Mouse (Mus musculus) megakaryocyte, embryonic 14.5 days (primary cell): ENCODE data around the gene Ccdc182. TPM values are rescaled to one million over a fixed set of nuclear protein-coding genes. Genes with fewer than 3 reads are reported as not detected.

Experiments
- H3K27me3 ChIP-seq: replicated peaks from 2 replicates; pipeline ENCODE3; 2012; ENCODE audit warnings: inconsistent platforms
- H3K36me3 ChIP-seq: replicated peaks from 2 replicates; pipeline ENCODE3; 2012; ENCODE audit warnings: low read length, inconsistent platforms, mixed read lengths
- H3K4me1 ChIP-seq: 2 replicates; pipeline ENCODE4 v1.6.1; 2012; ENCODE audit warnings: inconsistent platforms
- H3K4me3 ChIP-seq: replicated peaks from 2 replicates; pipeline ENCODE3; 2012; ENCODE audit warnings: moderate library complexity, mild to moderate bottlenecking, inconsistent platforms
- H3K9me3 ChIP-seq: 2 replicates; pipeline ENCODE4 v1.6.1; 2012; ENCODE audit warnings: inconsistent platforms
- FLI1 ChIP-seq: IDR thresholded peaks from 2 replicates; pipeline ENCODE4 v1.6.1; 2012; ENCODE audit warnings: low read length, inconsistent platforms, mixed read lengths
- GATA1 ChIP-seq: IDR thresholded peaks from 3 replicates; pipeline ENCODE4 v1.6.1; 2012; ENCODE audit warnings: mixed read lengths, low read length, inconsistent platforms, borderline replicate concordance
- polyA plus RNA-seq: library from polyadenylated mRNA; stranded (reverse); fragments of >175 nt; gene quantifications from 2 replicates; pipeline ENCODE4 v1.2.3, GENCODE M21; 2012; ENCODE audit warnings: low replicate concordance; ENCODE audit not compliant: insufficient read depth

The Ccdc182 gene
- polyA plus RNA-seq, 1 experiment = not detected

DNA sequence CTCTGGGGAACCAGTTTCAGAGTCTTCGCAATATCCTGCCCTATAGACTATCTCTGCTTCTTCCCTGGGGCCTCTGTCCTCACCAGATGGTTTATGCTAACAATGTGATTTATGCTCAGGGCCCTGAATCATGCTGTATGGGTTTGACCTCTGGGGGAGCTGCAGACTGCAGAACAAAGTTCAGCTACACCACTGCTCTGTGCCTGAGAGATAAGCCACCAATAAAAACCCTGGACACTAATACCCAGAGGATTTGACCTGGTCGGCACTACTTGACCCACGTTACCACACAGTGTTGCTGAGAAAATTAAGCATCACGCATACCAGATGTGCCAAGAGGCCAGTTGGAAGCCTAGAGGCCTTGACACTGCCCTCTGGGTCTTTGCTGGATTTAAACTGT, 3.7 kb downstream of the Ccdc182 start:
- H3K4me3 ChIP-seq = no peak overlapping the region
- H3K9me3 ChIP-seq = peaks cover 4% of the 10 kb centered on the region; the same call in 1 of the 2 replicates
- H3K36me3 ChIP-seq = no peaks in the 10 kb centered on the region
- H3K27me3 ChIP-seq = peaks cover 63% of the 10 kb centered on the region
- H3K4me1 ChIP-seq = peaks cover 25% of the 10 kb centered on the region
- TF ChIP-seq FLI1 (no peak), GATA1 (no peak)

DNA sequence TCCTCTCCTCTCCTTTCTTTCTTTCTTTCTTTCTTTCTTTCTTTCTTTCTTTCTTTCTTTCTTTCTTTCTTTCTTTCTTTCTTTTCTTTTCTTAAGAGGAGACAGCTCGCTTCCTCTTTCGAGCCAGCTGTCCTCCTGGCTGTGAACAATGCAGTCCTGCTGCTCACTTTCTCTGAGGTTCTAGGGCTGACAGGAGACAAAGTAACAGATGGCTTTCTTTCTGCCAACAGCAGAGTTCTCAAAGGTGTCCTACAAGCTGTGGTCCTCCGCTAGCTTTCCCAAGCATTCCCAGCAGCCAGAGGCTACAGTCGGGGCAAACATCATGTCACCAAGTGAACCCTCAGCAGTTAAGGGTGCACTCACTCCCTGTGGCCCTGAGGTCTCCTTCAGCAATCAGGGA, 5.5 kb downstream of the Ccdc182 start:
- peaks cover under 1% of the 10 kb centered on the region; the same call in 1 of the 2 replicates for H3K9me3 ChIP-seq
- peaks cover 17% of the 10 kb centered on the region for H3K4me1 ChIP-seq
- H3K27me3 ChIP-seq = peaks cover 49% of the 10 kb centered on the region
- TF ChIP-seq FLI1 = no peak
- TF ChIP-seq GATA1 = no peak
- no peaks in the 10 kb centered on the region for H3K36me3 ChIP-seq
- no peak overlapping the region for H3K4me3 ChIP-seq

DNA sequence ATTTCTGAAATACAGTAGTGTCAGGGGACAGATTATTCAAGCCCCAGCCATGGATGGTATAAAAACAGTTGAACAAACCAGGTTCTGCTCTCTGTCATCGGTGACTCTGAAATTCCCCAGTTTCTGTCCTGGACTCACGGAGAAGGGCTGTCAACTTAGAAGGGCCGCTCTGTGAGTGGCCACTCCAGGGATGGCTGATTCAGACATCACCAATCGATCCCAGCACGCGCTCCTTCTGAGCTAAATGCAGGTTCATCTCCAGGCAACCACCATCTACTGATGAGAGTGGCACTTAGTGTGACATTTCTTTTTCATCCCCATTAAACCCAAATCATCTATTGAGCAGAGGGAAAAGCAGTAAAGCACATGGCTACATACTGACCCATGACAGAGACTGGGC, 7.8 kb downstream of the Ccdc182 start:
- Histone ChIP-seq H3K4me3 (no peak overlapping the region), H3K27me3 (peaks cover 31% of the 10 kb centered on the region), H3K36me3 (no peaks in the 10 kb centered on the region), H3K4me1 (peaks cover 28% of the 10 kb centered on the region), H3K9me3 (no peaks in the 10 kb centered on the region)
- TF ChIP-seq FLI1 (no peak), GATA1 (no peak)

DNA sequence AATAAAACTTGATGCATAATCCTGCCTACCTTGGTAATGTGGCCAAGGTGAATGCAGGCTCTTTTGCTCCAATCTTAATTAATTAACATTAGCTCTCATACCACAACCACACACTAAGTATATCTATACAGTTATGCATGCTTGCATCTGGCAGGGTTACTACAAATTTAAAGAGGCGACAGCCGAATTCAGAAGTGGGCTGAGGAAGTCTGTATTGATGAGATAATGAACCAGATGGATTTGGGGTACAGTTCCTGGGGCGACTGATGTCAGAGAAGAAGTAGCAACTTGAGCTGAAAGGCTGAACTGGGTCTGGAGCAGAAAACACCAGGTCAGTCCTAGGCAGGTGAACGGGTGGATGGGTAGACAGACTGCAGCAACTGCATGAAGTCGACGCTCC, 11.9 kb downstream of the Ccdc182 start:
- Histone ChIP-seq H3K4me3 (peak overlapping the region; percentile 12), H3K9me3 (no peaks in the 10 kb centered on the region), H3K27me3 (peaks cover 10% of the 10 kb centered on the region), H3K36me3 (no peaks in the 10 kb centered on the region), H3K4me1 (peaks cover 59% of the 10 kb centered on the region)
- TF ChIP-seq GATA1 (no peak), FLI1 (no peak)

DNA sequence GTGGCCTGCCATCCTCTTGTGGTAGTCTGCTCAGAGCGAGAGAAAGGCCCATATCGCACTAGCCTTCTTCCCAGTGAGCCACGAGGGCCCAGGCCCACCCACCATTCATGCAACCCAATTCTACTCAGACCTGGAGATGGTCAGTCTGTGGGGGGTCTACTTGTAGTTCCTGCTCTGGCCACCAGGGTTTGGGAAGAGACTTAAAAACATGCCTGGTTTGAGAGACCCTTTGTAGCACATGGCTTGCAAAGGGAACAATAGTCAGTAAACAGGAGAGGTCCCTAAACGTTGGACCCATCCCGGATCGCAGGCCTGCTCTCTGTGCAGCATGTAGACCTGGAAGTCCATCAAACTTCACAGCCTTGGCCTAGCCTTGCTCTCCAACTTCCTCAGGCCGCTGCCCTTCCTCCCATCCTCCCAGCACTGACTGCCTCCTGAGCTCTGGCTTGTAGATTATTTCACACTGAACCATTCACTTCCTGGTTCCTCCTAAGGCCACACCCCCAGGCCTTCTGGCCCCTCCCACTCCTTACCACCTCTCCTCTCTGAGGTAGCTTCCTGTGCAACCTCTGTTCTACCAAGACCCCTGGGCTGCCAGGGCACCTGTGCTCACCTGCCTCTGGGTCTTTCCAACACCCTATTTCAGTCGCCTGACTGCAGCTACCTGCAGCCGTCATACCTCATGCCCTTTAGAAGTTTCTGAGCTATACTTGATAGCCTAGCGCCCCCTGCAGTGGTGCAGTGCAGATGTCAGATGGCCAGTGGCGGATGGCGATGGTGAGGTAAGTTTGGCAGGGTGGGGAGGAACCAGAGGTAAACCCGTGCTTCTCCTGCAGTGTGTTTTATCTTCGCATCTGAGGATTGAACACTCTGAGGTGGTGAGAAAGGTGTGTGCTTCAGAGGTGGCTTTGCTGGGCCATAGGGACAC, 14.0 kb downstream of the Ccdc182 start:
- peaks cover 5% of the 10 kb centered on the region for H3K27me3 ChIP-seq
- H3K4me3 ChIP-seq = no peak overlapping the region

DNA sequence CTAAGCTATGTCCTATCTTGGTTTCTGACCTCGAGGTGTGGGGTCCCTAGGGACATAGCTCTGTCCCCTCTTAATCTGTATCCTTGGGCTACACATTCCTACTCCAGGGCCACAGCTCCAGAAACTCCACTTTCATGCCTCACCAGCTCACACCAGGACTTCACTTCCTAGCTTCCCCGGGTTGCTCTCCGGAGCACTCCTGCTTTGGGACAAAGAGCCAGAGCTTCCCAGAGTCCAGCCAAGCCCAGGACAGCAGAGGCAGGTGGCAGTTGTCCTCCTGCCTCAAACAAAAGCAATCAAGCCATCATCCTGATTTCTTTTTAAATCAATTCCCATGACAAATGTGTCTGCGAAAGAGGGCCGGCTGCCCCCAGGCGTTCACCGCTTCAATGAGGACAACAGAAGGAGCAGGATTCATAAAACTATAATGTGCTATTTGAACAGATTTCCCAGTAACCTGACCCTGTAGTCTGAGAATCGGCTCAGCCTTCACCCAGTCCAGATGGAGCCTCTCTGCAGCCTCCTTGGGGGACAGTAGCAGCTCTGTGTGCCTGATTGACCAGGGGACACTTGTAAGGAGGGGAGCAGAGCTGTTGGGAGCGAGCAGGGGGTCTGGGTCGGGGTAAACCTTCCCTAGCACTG, 15.3 kb downstream of the Ccdc182 start:
- Histone ChIP-seq H3K9me3 (no peaks in the 10 kb centered on the region), H3K4me3 (no peak overlapping the region), H3K36me3 (no peaks in the 10 kb centered on the region), H3K27me3 (peaks cover 4% of the 10 kb centered on the region), H3K4me1 (peaks cover 88% of the 10 kb centered on the region)
- TF ChIP-seq FLI1 (no peak), GATA1 (no peak)

More for the DNA sequence above, 14.0 kb downstream of the Ccdc182 start:
- Histone ChIP-seq H3K9me3 (no peaks in the 10 kb centered on the region), H3K36me3 (no peaks in the 10 kb centered on the region), H3K4me1 (peaks cover 75% of the 10 kb centered on the region)
- TF ChIP-seq FLI1 (no peak), GATA1 (no peak)

DNA sequence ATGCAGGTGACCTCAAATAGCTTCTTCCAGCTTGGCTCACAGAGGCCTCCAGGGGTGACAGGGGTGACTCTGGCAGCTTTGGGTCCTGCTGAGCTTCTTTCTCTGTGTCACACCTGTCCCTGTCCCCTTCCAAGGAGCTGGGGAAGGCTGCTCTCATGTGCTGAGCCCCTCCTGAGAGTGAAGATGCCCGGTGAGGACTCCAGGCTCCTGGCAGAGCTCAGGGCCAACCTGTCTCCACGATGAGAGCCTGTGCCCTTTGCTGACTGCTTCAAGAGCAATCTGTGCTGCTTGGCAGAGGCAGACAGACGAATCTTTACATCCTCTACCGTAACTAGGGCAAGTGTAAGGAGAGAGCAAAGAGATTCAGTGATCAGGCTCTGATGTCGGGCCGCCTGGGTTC, 16.9 kb downstream of the Ccdc182 start:
- Histone ChIP-seq H3K4me1 (peaks cover 94% of the 10 kb centered on the region), H3K27me3 (peaks cover 4% of the 10 kb centered on the region)

DNA sequence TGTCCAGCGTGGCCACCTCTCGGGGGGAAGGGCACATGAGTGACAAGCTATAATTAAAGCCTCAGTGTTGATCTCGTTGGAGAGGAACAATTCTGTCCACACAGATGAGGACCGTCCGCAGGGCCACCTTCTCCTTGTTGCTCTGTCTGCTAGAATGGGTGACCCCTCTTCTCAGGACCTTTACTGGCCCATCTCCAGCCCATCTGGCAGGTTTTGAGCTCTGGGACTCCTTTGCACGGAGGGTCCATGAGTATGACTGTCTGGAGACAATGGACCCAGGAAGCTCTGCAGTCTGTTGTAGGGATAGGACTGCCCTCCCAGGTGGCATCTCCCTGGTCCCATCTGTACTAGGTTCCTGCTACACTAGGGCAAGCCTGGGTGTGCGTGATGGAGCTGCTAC, 17.7 kb downstream of the Ccdc182 start:
- Histone ChIP-seq H3K4me1 (peaks cover 89% of the 10 kb centered on the region), H3K9me3 (no peaks in the 10 kb centered on the region), H3K36me3 (no peaks in the 10 kb centered on the region), H3K4me3 (peak overlapping the region; percentile 72), H3K27me3 (peaks cover 4% of the 10 kb centered on the region)
- no peak for TF ChIP-seq GATA1
- TF ChIP-seq FLI1 = no peak

More for the DNA sequence above, 16.9 kb downstream of the Ccdc182 start:
- TF ChIP-seq FLI1 (no peak), GATA1 (no peak)
- Histone ChIP-seq H3K4me3 (no peak overlapping the region), H3K9me3 (no peaks in the 10 kb centered on the region), H3K36me3 (no peaks in the 10 kb centered on the region)

DNA sequence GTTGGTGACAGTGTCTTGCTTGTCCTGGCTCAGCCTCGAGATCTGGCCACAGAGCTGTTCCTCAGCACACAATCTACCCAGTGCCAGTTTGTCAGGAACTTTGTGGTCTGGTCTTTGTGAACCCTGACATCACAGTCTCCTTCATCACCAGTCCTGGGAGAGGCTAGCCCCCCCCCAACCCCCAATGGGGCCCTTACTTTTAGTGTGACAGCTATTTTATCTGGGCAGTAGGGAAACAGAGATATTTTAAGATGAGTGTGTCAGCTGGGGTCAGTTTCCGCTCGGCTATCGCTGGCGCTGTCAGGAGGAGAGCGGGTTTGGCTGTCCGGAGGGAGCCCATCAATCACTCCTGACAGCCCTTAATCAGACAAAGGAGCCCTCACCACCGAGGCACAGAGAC, 19.7 kb downstream of the Ccdc182 start:
- TF ChIP-seq FLI1 = no peak
- no peak for TF ChIP-seq GATA1

DNA sequence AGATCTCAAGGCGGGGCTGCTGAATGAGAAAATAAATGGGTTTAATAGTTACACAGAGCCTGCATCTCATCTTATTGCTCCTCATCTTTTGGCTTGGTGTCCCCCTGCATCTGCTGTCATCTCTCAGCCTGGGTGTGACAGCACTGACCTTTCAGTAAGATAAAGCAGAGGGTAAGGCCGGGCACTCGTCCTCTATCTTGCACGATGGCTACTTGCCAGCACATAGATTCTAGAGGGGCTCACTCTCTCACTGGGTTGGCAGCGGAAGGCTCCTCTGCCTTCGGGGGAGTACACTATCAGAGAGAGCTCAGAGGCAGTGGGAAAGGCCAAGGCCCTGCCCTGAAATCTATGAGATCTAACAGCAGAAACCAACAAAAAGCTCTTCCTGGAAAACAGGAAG, 20.6 kb downstream of the Ccdc182 start:
- Histone ChIP-seq H3K36me3 (no peaks in the 10 kb centered on the region), H3K27me3 (peaks cover 26% of the 10 kb centered on the region), H3K9me3 (no peaks in the 10 kb centered on the region), H3K4me3 (no peak overlapping the region), H3K4me1 (peaks cover 69% of the 10 kb centered on the region)
- no peak for TF ChIP-seq FLI1

More for the DNA sequence above, 19.7 kb downstream of the Ccdc182 start:
- Histone ChIP-seq H3K4me1 (peaks cover 70% of the 10 kb centered on the region), H3K4me3 (peak overlapping the region; percentile 64), H3K9me3 (no peaks in the 10 kb centered on the region), H3K36me3 (no peaks in the 10 kb centered on the region), H3K27me3 (peaks cover 20% of the 10 kb centered on the region)

DNA sequence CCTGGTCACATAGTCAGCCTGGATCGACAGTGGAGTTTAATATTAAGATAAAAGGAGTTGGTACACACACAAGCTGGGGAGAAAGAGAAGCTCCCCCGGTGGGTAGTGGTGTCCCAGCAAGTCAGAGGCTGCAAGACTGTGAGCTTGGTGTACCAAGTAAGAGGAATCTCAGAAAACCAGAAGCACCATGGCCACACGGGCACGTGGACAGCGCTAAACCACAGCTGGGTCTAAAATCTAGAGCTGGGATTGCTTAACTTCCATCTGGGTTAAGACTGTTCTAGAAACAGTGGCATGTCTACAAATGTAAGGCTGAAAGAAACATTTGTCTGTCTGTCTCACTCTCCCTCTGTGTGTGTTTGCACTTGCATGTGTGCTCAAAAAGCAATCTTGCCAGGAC, 21.5 kb downstream of the Ccdc182 start:
- Histone ChIP-seq H3K4me1 (peaks cover 60% of the 10 kb centered on the region), H3K27me3 (peaks cover 31% of the 10 kb centered on the region), H3K4me3 (no peak overlapping the region), H3K36me3 (no peaks in the 10 kb centered on the region), H3K9me3 (0 out of 2 replicates have a peak, but pooled peaks cover 2% of the 10 kb centered on the region)
- no peak for TF ChIP-seq FLI1
- TF ChIP-seq GATA1 = no peak
